Mouse (Mus musculus) midbrain, embryonic 14.5 days (tissue): ENCODE measurements around the gene Dbh. TPM values are rescaled to one million over a fixed set of nuclear protein-coding genes. Genes with fewer than 3 reads are reported as not detected.

Experiments
- ATAC-seq: fragments of 200-750 bp; cut with Nextera tagmentation; 2 replicates; pipeline ENCODE4 v1.8.0; 2017; ENCODE audit warnings: moderate number of reproducible peaks, moderate library complexity; ENCODE audit not compliant: low FRiP score, low TSS enrichment
- DNase-seq: peaks from one replicate; pipeline ENCODE4 v3.0.0-alpha.2; 2015
- H3K27ac ChIP-seq: fragments of 300-500 bp; sonication (generic); replicated peaks from 2 replicates; pipeline ENCODE4 v1.5.1; 2014; ENCODE audit warnings: mild to moderate bottlenecking, low read depth, low read length, moderate library complexity
- H3K27me3 ChIP-seq: fragments of 300-500 bp; sonication (generic); 2 replicates; pipeline ENCODE4 v1.6.1; 2014; ENCODE audit warnings: low read length, control low read depth, mixed read lengths; ENCODE audit not compliant: control insufficient read depth, insufficient read depth
- H3K36me3 ChIP-seq: fragments of 300-500 bp; sonication (generic); 2 replicates; pipeline ENCODE4 v1.6.1; 2014; ENCODE audit warnings: low read length, control low read depth; ENCODE audit not compliant: control insufficient read depth, insufficient read depth
- H3K4me1 ChIP-seq: fragments of 300-500 bp; sonication (generic); 2 replicates; pipeline ENCODE4 v1.6.1; 2014; ENCODE audit warnings: mild to moderate bottlenecking, antibody characterized with exemption, low read length, control low read depth; ENCODE audit not compliant: control insufficient read depth, insufficient read depth
- H3K4me2 ChIP-seq: fragments of 300-500 bp; sonication (generic); 2 replicates; pipeline ENCODE4 v1.6.1; 2014; ENCODE audit warnings: mild to moderate bottlenecking, low read length, moderate library complexity
- H3K4me3 ChIP-seq: fragments of 300-500 bp; sonication (generic); replicated peaks from 2 replicates; pipeline ENCODE4 v1.5.1; 2014; ENCODE audit warnings: low read depth, low read length
- H3K9ac ChIP-seq: fragments of 300-500 bp; sonication (generic); replicated peaks from 2 replicates; pipeline ENCODE4 v1.6.1; 2014; ENCODE audit warnings: mild to moderate bottlenecking, low read length, moderate library complexity
- H3K9me3 ChIP-seq: fragments of 300-500 bp; sonication (generic); 2 replicates; pipeline ENCODE4 v1.6.1; 2016; ENCODE audit warnings: low read length, control low read depth, mixed read lengths; ENCODE audit not compliant: control insufficient read depth
- WGBS: fragments of 180-500 bp; shearing (Covaris S2); extraction: QIAGEN DNeasy Blood & Tissue Kit; methylation state at CpG from one replicate; pipeline ENCODE4 v1.1.7; 2014; 5-methylcytosine and 5-hydroxymethylcytosine counted together
- polyA plus RNA-seq: library from polyadenylated mRNA; unstranded; fragments of >200 nt; fragmentation: Nextera tagmentation; extraction: Ambion mirVana; gene quantifications from 2 replicates; pipeline ENCODE4 v1.2.1, GENCODE M21; 2014

Dbh gene
- polyA plus RNA-seq, 1 experiment from 2014 or later: 2.7 TPM

DNA sequence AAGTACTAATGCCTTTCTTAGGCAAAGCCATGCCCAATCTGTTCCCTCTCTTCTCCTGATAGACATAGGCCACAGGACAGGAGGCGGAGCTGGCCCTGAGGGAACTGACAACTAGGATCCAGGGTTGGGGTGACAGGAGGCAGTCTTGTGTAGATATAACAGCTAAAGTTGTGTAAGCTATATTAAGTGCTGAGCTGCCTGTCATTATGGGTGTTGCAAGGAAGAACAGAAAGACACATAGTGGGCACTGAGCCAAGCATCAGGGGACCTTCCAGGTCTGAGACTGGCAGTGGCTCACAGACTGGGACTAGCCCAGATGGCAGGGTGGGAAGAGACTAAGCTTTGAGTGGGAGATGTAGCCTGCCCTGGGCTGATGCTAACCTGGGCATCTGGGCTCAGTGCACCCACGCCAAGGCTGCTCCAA lies 53.1 kb downstream of the Dbh start:
- H3K27me3 ChIP-seq: no peaks in the 10 kb centered on the region
- WGBS: 84% methylated on average over 2 of the region's 2 CpGs
- DNase-seq (no peak), ATAC-seq (no peak)
- no peak overlapping the region for H3K9ac ChIP-seq
- no peaks in the 10 kb centered on the region for H3K9me3 ChIP-seq
- no peak overlapping the region for H3K4me2 ChIP-seq
- no peak overlapping the region for H3K27ac ChIP-seq
- no peaks in the 10 kb centered on the region for H3K36me3 ChIP-seq
- no peak overlapping the region for H3K4me3 ChIP-seq
- no peaks in the 10 kb centered on the region for H3K4me1 ChIP-seq

DNA sequence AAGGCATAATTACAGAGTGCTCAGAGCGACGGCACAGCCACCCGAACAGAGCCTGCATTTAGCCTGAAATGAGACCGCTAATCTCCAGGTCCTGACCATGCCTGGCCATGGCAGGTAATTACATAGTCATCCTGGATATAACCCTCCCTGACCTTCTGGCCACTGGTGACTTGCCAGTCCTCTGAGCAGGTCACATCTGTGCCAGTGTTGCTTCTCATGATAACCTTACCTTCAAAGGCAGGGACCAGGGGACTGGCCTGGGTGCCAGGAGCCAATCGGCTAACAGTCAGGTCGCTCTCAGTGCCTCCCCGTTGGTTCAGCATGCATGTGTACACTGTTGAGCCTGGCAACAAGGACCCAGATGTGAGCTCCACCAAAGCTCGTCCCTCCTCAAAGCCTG lies 53.5 kb downstream of the Dbh start:
- H3K27ac ChIP-seq: no peak overlapping the region
- H3K4me1 ChIP-seq: no peaks in the 10 kb centered on the region
- H3K4me3 ChIP-seq: no peak overlapping the region
- H3K9me3 ChIP-seq: no peaks in the 10 kb centered on the region
- 90% methylated on average over 8 of the region's 8 CpGs for WGBS
- no peaks in the 10 kb centered on the region for H3K36me3 ChIP-seq
- H3K9ac ChIP-seq: no peak overlapping the region
- H3K27me3 ChIP-seq: no peaks in the 10 kb centered on the region
- no peak for DNase-seq
- H3K4me2 ChIP-seq: no peak overlapping the region
- no peak for ATAC-seq

DNA sequence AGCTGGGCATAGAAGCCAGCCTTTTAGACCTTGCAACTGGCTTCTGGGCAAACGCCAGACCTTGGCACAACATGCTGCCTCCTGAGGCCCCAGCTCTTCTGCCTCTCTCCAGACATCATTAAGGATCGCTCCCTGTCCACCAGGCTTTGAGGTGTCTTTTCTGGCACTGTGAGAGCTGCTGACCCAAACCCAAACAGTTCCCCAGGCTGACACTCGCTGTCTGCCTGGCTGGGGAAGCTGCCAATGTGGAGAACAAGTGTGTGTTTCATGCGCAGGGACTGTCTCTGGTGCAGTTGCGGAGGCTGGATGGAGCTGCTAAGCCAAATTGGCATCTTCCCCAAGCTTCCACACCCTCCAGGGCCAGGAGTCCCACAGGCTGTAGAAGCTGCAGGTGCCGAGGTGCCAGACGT lies 58.0 kb downstream of the Dbh start:
- Histone ChIP-seq H3K36me3 (no peaks in the 10 kb centered on the region), H3K4me1 (no peaks in the 10 kb centered on the region), H3K27me3 (no peaks in the 10 kb centered on the region), H3K9ac (no peak overlapping the region), H3K4me3 (no peak overlapping the region), H3K9me3 (no peaks in the 10 kb centered on the region), H3K27ac (no peak overlapping the region), H3K4me2 (no peak overlapping the region)
- ATAC-seq (no peak), DNase-seq (no peak)
- 87% methylated on average over 7 of the region's 7 CpGs for WGBS

DNA sequence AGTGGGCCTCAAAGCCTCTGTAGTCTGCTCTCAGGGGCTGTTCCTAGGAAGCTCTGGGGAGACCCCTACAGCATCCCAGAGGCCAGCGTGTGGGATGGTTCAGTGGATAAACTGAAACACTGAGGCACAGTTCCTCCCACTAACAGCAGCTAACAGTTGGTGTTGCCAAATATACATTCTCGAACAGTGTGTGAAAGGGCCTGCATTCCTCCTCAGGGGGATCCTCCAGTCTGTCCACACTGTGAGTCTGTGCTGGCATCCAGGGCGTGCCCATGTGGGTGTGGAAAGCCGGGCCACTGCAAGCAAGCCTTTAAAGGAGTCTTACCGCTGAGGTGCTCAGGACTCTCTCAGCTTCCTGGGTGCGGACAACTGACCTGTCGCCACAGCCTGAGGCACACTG lies 61.5 kb downstream of the Dbh start:
- no peaks in the 10 kb centered on the region for H3K27me3 ChIP-seq
- no peak overlapping the region for H3K4me2 ChIP-seq
- WGBS: 67% methylated on average over 7 of the region's 7 CpGs
- H3K36me3 ChIP-seq: no peaks in the 10 kb centered on the region
- no peak overlapping the region for H3K9ac ChIP-seq
- ATAC-seq: no peak
- no peak for DNase-seq
- no peak overlapping the region for H3K27ac ChIP-seq
- H3K9me3 ChIP-seq: no peaks in the 10 kb centered on the region
- no peak overlapping the region for H3K4me3 ChIP-seq
- H3K4me1 ChIP-seq: no peaks in the 10 kb centered on the region

DNA sequence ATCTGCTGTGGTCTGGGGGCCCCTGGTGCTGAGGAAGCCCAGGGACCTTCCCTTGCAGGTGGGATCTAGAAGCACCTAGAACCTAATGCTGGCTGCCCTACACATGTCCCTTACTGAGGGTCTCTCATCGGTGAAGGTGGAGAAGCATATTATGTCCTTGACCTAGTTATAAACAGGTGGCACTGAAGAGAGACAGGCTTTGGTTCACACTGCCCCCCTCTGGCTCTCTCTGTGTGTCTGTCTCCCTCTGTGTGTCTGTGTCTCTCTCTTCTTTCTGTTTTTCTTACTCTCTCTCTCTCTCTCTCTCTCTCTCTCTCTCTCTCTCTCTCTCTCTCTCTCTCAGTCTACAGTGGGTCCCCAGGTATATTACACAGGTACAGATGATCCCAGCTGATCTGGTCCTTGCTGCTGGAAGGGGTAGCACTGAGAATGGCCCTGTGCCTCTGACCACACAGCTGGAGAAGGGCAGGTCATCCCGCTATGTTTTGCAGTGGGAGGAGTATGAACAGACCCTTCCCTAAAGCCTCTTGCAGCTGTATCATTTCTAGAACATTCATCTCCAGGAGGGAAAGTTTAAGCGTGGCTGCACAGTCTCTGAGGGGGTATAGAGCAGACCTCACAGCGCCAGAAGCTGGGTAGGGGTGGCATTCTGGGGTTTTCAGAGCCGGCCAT lies 63.9 kb downstream of the Dbh start:
- H3K27me3 ChIP-seq: no peaks in the 10 kb centered on the region
- WGBS: 89% methylated on average over 5 of the region's 5 CpGs
- DNase-seq (no peak), ATAC-seq (no peak)
- no peak overlapping the region for H3K4me3 ChIP-seq
- no peak overlapping the region for H3K9ac ChIP-seq
- no peaks in the 10 kb centered on the region for H3K9me3 ChIP-seq
- no peaks in the 10 kb centered on the region for H3K4me1 ChIP-seq
- no peaks in the 10 kb centered on the region for H3K36me3 ChIP-seq
- H3K4me2 ChIP-seq: no peak overlapping the region
- no peak overlapping the region for H3K27ac ChIP-seq

DNA sequence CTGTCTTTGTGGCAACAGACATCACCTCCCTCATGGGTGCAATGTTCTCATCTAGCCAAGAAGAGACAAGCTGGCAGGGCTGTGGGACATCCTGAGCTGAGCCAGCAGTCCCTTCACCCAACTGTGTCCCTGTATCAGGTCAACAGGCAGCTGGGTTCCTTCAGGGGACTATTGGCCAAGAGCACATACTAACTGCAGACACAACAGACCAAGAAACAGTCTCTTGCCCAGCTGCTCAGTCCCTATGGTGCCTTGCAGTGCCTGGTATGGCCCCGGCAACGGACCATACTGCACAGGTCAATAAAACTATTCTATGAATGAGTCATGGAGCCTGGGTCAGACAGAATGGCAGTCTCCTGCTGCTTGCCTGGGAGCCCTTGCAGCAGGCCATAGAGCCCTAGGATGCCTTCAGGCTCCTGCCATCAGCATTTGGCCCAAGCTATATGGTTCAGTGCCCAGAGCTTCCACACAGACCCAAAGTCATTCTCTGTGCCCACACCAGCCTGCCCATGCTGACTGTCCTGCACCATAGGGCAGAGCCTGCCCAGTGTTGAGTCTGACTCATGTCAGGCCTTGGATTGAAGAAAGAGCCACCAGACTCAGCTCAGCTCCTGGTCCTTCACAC lies 64.6 kb downstream of the Dbh start:
- H3K4me2 ChIP-seq: no peak overlapping the region
- H3K4me3 ChIP-seq: no peak overlapping the region
- no peak overlapping the region for H3K27ac ChIP-seq
- ATAC-seq: no peak
- H3K27me3 ChIP-seq: no peaks in the 10 kb centered on the region
- no peaks in the 10 kb centered on the region for H3K36me3 ChIP-seq
- no peaks in the 10 kb centered on the region for H3K9me3 ChIP-seq
- H3K9ac ChIP-seq: no peak overlapping the region
- no peak for DNase-seq
- H3K4me1 ChIP-seq: no peaks in the 10 kb centered on the region
- WGBS: 92% methylated on average over 2 of the region's 2 CpGs

DNA sequence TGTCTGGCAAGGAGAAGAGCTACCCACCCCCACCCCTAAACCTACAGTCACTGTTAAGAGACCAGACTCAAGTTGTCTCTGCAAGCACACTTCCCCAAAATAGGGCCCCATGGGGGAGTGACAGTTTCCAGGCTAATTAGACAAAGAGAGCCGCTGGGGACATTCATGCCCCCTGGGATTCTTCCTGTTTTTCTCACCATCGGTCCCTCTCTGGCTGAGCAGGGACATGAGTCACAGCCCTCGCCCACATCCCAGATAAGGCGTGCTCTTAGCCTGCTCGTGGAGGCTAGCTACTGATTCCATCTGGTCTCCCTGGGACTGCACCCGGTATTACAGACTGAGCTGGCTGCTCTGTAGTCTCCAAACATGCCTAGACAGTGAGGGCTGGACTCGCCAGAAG lies 67.3 kb downstream of the Dbh start:
- WGBS: 36% methylated on average over 7 of the region's 7 CpGs
- Histone ChIP-seq H3K36me3 (no peaks in the 10 kb centered on the region), H3K4me3 (no peak overlapping the region)

More for the DNA sequence above, 67.3 kb downstream of the Dbh start:
- Histone ChIP-seq H3K27ac (no peak overlapping the region), H3K4me1 (no peaks in the 10 kb centered on the region), H3K4me2 (no peak overlapping the region), H3K9me3 (no peaks in the 10 kb centered on the region), H3K9ac (no peak overlapping the region), H3K27me3 (no peaks in the 10 kb centered on the region)
- ATAC-seq: no peak
- no peak for DNase-seq

Other genes with a start within 250 kb of the Dbh start
- 48.7 and 59.9 TPM in 2 replicates for gene Surf2, start 248.9 kb upstream of the Dbh start, polyA plus RNA-seq
- gene Surf1, start 248.7 kb upstream of the Dbh start, polyA plus RNA-seq: 69.4 and 91.4 TPM in 2 replicates
- 84.6 and 98.5 TPM in 2 replicates for gene Surf4, start 231.3 kb upstream of the Dbh start, polyA plus RNA-seq
- 0.28 and 0.62 TPM in 2 replicates for gene Stkld1, start 231.2 kb upstream of the Dbh start, polyA plus RNA-seq
- 26.5 and 31.7 TPM in 2 replicates for gene Rexo4, start 200.8 kb upstream of the Dbh start, polyA plus RNA-seq
- gene Adamts13, start 191.8 kb upstream of the Dbh start, polyA plus RNA-seq: not detected in 2 replicates
- gene Cacfd1, start 155.3 kb upstream of the Dbh start, polyA plus RNA-seq: 72.5 and 81.4 TPM in 2 replicates
- gene Slc2a6, start 137.2 kb upstream of the Dbh start, polyA plus RNA-seq: 4.3 and 4.9 TPM in 2 replicates
- gene Mymk, start 93.1 kb upstream of the Dbh start, polyA plus RNA-seq: not detected in 2 replicates
- gene Adamtsl2, start 85.9 kb upstream of the Dbh start, polyA plus RNA-seq: 7.1 and 7.6 TPM in 2 replicates
- 2.8 and 4.2 TPM in 2 replicates for gene Fam163b, start 22.7 kb upstream of the Dbh start, polyA plus RNA-seq
- gene Sardh, start 83.1 kb downstream of the Dbh start, polyA plus RNA-seq: 3.2 and 4.5 TPM in 2 replicates